Mouse (Mus musculus): Measurements from ENCODE around the gene Snx30. TPM values are rescaled to one million over a fixed set of nuclear protein-coding genes. Genes with fewer than 3 reads are reported as not detected.

The Snx30 gene
- polyA plus RNA-seq, 1 experiment from 2014 or later, result 7.1 TPM

DNA sequence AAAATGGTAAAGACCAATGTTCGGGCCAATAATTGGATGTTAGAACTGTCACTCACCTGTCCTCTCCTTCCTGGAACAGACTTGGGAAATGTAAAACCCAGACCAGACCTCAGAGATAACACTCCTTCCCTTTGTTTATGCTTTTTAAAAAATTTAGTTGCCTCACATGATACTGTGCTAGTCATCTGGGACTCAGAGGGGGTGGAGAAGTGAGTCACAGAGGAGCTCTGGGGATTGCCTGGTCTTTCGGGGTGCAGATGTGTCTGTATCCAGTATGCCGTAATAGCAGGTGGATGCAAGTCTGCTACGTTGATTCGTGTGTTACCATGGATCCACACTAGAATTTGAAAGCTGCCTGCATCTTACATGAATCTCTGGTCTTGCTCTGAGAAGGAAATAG, 87.1 kb downstream of the Snx30 start:
- no peak overlapping the region for H3K4me3 ChIP-seq (ENCODE audit: low read depth, low read length)
- 86% methylated on average over 5 of the region's 5 CpGs for WGBS

DNA sequence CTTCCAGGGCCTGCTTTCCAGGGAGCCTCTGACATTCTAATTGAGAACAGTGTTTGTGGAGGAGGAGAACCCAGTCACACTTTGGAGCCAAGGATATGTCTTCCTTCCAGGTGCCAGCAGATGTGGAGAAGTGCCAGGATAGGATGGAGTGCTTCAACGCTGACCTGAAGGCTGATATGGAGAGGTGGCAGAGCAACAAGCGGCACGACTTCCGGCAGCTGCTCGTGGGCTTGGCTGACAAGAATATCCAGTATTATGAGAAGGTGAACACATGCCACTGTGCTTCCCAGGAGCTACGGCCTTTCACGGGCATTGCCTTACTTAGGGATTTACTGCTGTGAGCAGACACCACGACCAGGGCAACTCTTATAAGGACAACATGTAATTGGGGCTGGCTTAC, 88.8 kb downstream of the Snx30 start:
- H3K9me3 ChIP-seq (replicated peaks; ENCODE audit: control insufficient read depth, low read length), result no peaks in the 10 kb centered on the region
- no peak overlapping the region for H3K4me3 ChIP-seq (ENCODE audit: low read depth, low read length)
- DNase-seq (ENCODE audit: low spot score) (no peak), ATAC-seq (replicated peaks; ENCODE audit: insufficient number of reproducible peaks, low FRiP score, low TSS enrichment, low read depth) (no peak)
- H3K4me1 ChIP-seq (ENCODE audit: control insufficient read depth, insufficient read depth, low read length), result no peaks in the 10 kb centered on the region
- 93% methylated on average over 8 of the region's 8 CpGs for WGBS
- H3K4me2 ChIP-seq (ENCODE audit: low read depth, low read length), result no peak overlapping the region
- H3K9ac ChIP-seq (replicated peaks; ENCODE audit: low read length), result no peak overlapping the region
- no peaks in the 10 kb centered on the region for H3K27me3 ChIP-seq (ENCODE audit: control insufficient read depth, insufficient read depth, low read length)
- no peaks in the 10 kb centered on the region for H3K36me3 ChIP-seq (replicated peaks; ENCODE audit: control insufficient read depth, insufficient read depth, low read depth, low read length)
- no peak overlapping the region for H3K27ac ChIP-seq (replicated peaks; ENCODE audit: low read depth, low read length)

More for the DNA sequence above, 87.1 kb downstream of the Snx30 start:
- H3K4me1 ChIP-seq (ENCODE audit: control insufficient read depth, insufficient read depth, low read length), result no peaks in the 10 kb centered on the region
- H3K36me3 ChIP-seq (replicated peaks; ENCODE audit: control insufficient read depth, insufficient read depth, low read depth, low read length), result no peaks in the 10 kb centered on the region
- H3K9me3 ChIP-seq (replicated peaks; ENCODE audit: control insufficient read depth, low read length), result no peaks in the 10 kb centered on the region
- H3K27me3 ChIP-seq (ENCODE audit: control insufficient read depth, insufficient read depth, low read length), result no peaks in the 10 kb centered on the region
- H3K27ac ChIP-seq (replicated peaks; ENCODE audit: low read depth, low read length), result no peak overlapping the region
- H3K4me2 ChIP-seq (ENCODE audit: low read depth, low read length), result no peak overlapping the region
- ATAC-seq (replicated peaks; ENCODE audit: insufficient number of reproducible peaks, low FRiP score, low TSS enrichment, low read depth), result no peak
- DNase-seq (ENCODE audit: low spot score), result no peak
- H3K9ac ChIP-seq (replicated peaks; ENCODE audit: low read length), result no peak overlapping the region

DNA sequence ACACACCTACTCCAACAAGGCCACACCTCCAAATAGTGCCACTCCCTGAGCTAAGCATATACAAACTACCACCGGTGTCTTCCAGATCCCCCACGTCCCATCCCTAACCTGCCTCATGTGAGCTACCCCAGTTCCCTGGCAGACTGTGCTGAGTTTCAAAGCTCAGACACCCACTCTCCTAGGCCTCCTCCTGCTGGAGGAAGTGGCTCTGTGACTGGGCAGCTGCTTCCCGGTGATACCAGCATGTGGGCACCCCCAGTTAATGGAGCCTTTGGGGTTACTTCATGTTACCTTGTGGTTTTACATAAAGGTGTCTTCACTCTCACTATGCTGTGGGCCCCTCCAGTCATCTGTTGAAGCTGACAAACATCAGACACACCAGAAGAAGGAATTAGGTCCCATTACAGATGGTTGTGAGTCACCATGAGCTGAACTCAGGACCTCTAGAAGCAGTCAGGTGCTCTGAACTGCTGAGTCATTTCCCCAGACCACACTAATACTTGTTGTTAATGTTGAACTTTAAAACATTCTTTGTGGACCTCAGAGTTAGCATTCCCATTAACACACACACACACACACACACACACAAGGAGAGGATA, 89.4 kb downstream of the Snx30 start:
- Histone ChIP-seq H3K27me3 (ENCODE audit: control insufficient read depth, insufficient read depth, low read length) (no peaks in the 10 kb centered on the region), H3K4me3 (ENCODE audit: low read depth, low read length) (no peak overlapping the region), H3K9ac (replicated peaks; ENCODE audit: low read length) (no peak overlapping the region), H3K27ac (replicated peaks; ENCODE audit: low read depth, low read length) (no peak overlapping the region), H3K4me1 (ENCODE audit: control insufficient read depth, insufficient read depth, low read length) (no peaks in the 10 kb centered on the region), H3K36me3 (replicated peaks; ENCODE audit: control insufficient read depth, insufficient read depth, low read depth, low read length) (no peaks in the 10 kb centered on the region), H3K4me2 (ENCODE audit: low read depth, low read length) (no peak overlapping the region), H3K9me3 (replicated peaks; ENCODE audit: control insufficient read depth, low read length) (no peaks in the 10 kb centered on the region)
- ATAC-seq (replicated peaks; ENCODE audit: insufficient number of reproducible peaks, low FRiP score, low TSS enrichment, low read depth) (no peak), DNase-seq (ENCODE audit: low spot score) (no peak)
- WGBS, result 95% methylated on average over 3 of the region's 3 CpGs

DNA sequence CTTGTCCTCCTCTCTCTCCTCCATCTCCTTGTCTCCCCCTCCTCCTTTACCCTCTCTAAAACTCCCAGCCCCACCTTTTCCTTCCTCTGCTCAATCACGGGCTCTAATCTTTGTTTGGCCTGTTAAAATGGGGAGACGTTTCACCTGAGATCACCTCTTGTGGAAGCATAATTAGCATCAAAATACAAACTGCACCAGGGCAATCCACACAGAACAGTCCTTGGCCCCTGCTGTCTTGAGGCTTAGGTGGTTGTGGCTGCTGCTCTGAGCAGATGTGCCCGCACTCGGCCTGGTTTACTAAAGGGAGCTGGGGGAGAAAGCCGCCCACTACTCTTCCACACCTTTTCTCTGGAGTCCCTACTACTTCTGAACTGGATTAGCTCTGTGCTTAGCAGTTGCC, 90.4 kb downstream of the Snx30 start:
- Histone ChIP-seq H3K9ac (replicated peaks; ENCODE audit: low read length) (no peak overlapping the region), H3K4me3 (ENCODE audit: low read depth, low read length) (no peak overlapping the region), H3K9me3 (replicated peaks; ENCODE audit: control insufficient read depth, low read length) (no peaks in the 10 kb centered on the region), H3K4me2 (ENCODE audit: low read depth, low read length) (no peak overlapping the region), H3K4me1 (ENCODE audit: control insufficient read depth, insufficient read depth, low read length) (no peaks in the 10 kb centered on the region), H3K27ac (replicated peaks; ENCODE audit: low read depth, low read length) (no peak overlapping the region), H3K27me3 (ENCODE audit: control insufficient read depth, insufficient read depth, low read length) (no peaks in the 10 kb centered on the region), H3K36me3 (replicated peaks; ENCODE audit: control insufficient read depth, insufficient read depth, low read depth, low read length) (no peaks in the 10 kb centered on the region)
- no peak for DNase-seq (ENCODE audit: low spot score)
- WGBS, result 73% methylated on average over 5 of the region's 5 CpGs
- ATAC-seq (replicated peaks; ENCODE audit: insufficient number of reproducible peaks, low FRiP score, low TSS enrichment, low read depth), result no peak

DNA sequence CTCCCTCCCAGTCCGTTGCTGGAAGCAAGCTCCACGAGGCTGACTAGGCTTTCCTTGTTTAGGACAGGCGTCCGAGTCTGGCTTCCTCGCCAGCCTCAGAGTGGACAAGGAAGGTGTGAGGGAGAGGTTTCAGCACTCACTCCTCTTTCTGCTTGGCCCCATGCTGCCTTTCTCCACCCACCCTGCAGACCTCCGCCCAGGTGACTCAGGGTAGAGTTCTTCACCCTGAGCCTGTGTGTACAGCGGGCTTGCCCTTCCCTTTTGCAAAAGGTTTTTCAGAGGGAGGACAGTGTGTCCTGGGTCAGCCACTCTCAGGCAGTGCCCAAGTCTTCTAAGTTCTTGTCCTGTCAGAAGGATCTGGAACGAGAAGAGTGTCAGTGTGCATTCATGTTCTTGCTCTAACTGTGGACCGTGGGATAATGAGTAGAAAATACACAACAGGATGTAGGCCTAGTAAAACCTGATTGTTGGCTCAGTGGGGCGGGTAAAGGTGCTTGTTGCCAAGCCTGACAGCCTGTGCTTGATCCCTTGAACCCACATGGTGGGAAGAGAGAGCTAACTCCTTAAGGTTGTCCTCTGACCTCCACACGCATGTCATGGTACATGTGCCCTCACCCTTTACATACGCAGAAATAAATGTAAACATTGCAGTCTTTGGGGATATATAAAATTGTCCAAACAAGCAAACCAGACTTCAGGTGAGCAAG, 92.3 kb downstream of the Snx30 start:
- WGBS, result 79% methylated on average over 12 of the region's 12 CpGs
- no peaks in the 10 kb centered on the region for H3K9me3 ChIP-seq (replicated peaks; ENCODE audit: control insufficient read depth, low read length)
- no peak overlapping the region for H3K9ac ChIP-seq (replicated peaks; ENCODE audit: low read length)
- H3K4me2 ChIP-seq (ENCODE audit: low read depth, low read length), result no peak overlapping the region
- no peak overlapping the region for H3K4me3 ChIP-seq (ENCODE audit: low read depth, low read length)
- H3K36me3 ChIP-seq (replicated peaks; ENCODE audit: control insufficient read depth, insufficient read depth, low read depth, low read length), result no peaks in the 10 kb centered on the region
- no peaks in the 10 kb centered on the region for H3K4me1 ChIP-seq (ENCODE audit: control insufficient read depth, insufficient read depth, low read length)
- H3K27me3 ChIP-seq (ENCODE audit: control insufficient read depth, insufficient read depth, low read length), result no peaks in the 10 kb centered on the region
- no peak overlapping the region for H3K27ac ChIP-seq (replicated peaks; ENCODE audit: low read depth, low read length)
- DNase-seq (ENCODE audit: low spot score), result no peak
- ATAC-seq (replicated peaks; ENCODE audit: insufficient number of reproducible peaks, low FRiP score, low TSS enrichment, low read depth), result no peak

DNA sequence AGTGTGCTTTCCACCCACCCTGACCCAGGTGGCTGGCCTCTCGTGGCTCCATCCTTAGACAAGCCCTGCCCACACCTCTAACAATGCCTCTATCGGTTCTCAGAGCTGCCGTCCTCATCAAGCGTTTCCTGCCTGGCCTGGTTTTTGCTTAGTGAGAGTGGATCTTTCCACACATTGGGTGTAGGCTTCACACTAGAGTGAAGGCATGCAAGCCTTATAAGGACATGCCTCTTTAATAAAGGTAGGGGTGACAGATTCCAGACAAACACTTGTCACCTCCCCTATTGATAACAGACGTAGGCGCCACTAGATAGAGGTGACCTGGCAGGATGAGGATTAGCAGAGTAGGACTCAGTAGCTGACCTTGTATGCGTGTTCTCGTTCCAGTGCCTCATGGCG, 92.9 kb downstream of the Snx30 start:
- 82% methylated on average over 9 of the region's 9 CpGs for WGBS
- no peak overlapping the region for H3K27ac ChIP-seq (replicated peaks; ENCODE audit: low read depth, low read length)
- H3K4me3 ChIP-seq (ENCODE audit: low read depth, low read length), result no peak overlapping the region
- no peak overlapping the region for H3K4me2 ChIP-seq (ENCODE audit: low read depth, low read length)
- ATAC-seq (replicated peaks; ENCODE audit: insufficient number of reproducible peaks, low FRiP score, low TSS enrichment, low read depth) (no peak), DNase-seq (ENCODE audit: low spot score) (no peak)
- no peaks in the 10 kb centered on the region for H3K9me3 ChIP-seq (replicated peaks; ENCODE audit: control insufficient read depth, low read length)
- no peak overlapping the region for H3K9ac ChIP-seq (replicated peaks; ENCODE audit: low read length)
- H3K36me3 ChIP-seq (replicated peaks; ENCODE audit: control insufficient read depth, insufficient read depth, low read depth, low read length), result no peaks in the 10 kb centered on the region
- no peaks in the 10 kb centered on the region for H3K27me3 ChIP-seq (ENCODE audit: control insufficient read depth, insufficient read depth, low read length)
- H3K4me1 ChIP-seq (ENCODE audit: control insufficient read depth, insufficient read depth, low read length), result no peaks in the 10 kb centered on the region

DNA sequence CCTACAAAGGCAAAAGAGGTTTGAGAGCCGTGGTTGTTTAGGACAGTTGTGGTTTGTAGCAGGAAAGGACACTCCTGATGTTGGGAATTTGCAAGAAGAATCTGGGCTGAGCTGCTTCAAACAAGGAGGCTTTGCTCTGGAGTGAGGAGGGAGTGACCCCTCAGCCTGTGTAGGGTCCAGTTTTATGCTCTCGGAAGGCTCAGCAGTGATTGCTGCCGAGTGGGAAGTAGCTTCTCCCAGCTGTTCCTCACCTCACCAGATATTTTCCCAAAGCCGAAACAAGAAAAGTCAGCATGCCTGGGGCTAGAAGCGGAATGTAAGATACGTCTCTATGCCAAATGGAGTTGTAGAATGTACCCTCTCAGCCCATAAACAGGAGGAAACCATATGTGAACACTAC, 96.2 kb downstream of the Snx30 start:
- no peak for ATAC-seq (replicated peaks; ENCODE audit: insufficient number of reproducible peaks, low FRiP score, low TSS enrichment, low read depth)
- WGBS, result 87% methylated on average over 6 of the region's 6 CpGs

DNA sequence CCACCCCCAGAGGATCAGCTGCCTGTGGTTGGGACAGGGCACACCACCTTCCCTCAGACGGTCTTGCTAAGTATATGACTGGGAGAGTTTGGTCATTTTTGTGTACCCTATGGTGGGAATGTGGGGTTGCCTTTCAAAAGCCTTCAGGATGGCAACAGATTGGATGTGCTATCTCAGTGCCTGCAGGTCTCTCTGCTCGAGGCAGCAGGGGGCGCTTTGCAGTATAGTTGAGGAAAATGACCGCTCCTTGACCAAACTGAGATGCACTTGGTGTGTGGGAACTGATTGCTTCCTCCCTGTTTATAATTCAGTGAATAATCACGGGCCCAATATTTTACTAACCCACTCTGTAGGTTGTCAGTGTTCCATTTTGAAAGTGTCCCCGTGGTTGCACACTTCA, 96.9 kb downstream of the Snx30 start:
- no peaks in the 10 kb centered on the region for H3K27me3 ChIP-seq (ENCODE audit: control insufficient read depth, insufficient read depth, low read length)
- DNase-seq (ENCODE audit: low spot score), result no peak
- ATAC-seq (replicated peaks; ENCODE audit: insufficient number of reproducible peaks, low FRiP score, low TSS enrichment, low read depth), result no peak
- H3K4me1 ChIP-seq (ENCODE audit: control insufficient read depth, insufficient read depth, low read length), result no peaks in the 10 kb centered on the region
- no peak overlapping the region for H3K9ac ChIP-seq (replicated peaks; ENCODE audit: low read length)
- no peak overlapping the region for H3K4me3 ChIP-seq (ENCODE audit: low read depth, low read length)
- no peak overlapping the region for H3K27ac ChIP-seq (replicated peaks; ENCODE audit: low read depth, low read length)
- WGBS, result 65% methylated on average over 6 of the region's 6 CpGs
- H3K4me2 ChIP-seq (ENCODE audit: low read depth, low read length), result no peak overlapping the region
- H3K36me3 ChIP-seq (replicated peaks; ENCODE audit: control insufficient read depth, insufficient read depth, low read depth, low read length), result no peaks in the 10 kb centered on the region
- no peaks in the 10 kb centered on the region for H3K9me3 ChIP-seq (replicated peaks; ENCODE audit: control insufficient read depth, low read length)

More for the DNA sequence above, 96.2 kb downstream of the Snx30 start:
- DNase-seq (ENCODE audit: low spot score), result no peak
- Histone ChIP-seq H3K4me2 (ENCODE audit: low read depth, low read length) (no peak overlapping the region), H3K27ac (replicated peaks; ENCODE audit: low read depth, low read length) (no peak overlapping the region), H3K9me3 (replicated peaks; ENCODE audit: control insufficient read depth, low read length) (no peaks in the 10 kb centered on the region), H3K36me3 (replicated peaks; ENCODE audit: control insufficient read depth, insufficient read depth, low read depth, low read length) (no peaks in the 10 kb centered on the region), H3K4me1 (ENCODE audit: control insufficient read depth, insufficient read depth, low read length) (no peaks in the 10 kb centered on the region), H3K9ac (replicated peaks; ENCODE audit: low read length) (no peak overlapping the region), H3K27me3 (ENCODE audit: control insufficient read depth, insufficient read depth, low read length) (no peaks in the 10 kb centered on the region), H3K4me3 (ENCODE audit: low read depth, low read length) (no peak overlapping the region)

All from embryonic facial prominence, embryonic 11.5 days (tissue).